Mouse (Mus musculus) hindbrain, embryonic 14.5 days (tissue): ENCODE data around the gene Ucp3. TPM values are rescaled to one million over a fixed set of nuclear protein-coding genes. Genes with fewer than 3 reads are reported as not detected.
A peak's percentile ranks its signal among the peaks of the same experiment; 100 is the strongest.

ENCODE experiments used
- ATAC-seq: fragments of 200-750 bp; cut with Nextera tagmentation; 2 replicates; pipeline ENCODE4 v1.8.0; 2017; ENCODE audit warnings: moderate number of reproducible peaks, mild to moderate bottlenecking, moderate TSS enrichment, moderate library complexity; ENCODE audit not compliant: low FRiP score
- DNase-seq: peaks from one replicate; pipeline ENCODE4 v3.0.0-alpha.2; 2015; ENCODE audit warnings: low spot score
- H3K27ac ChIP-seq: fragments of 300-500 bp; sonication (generic); 2 replicates; pipeline ENCODE4 v1.5.1; 2014; ENCODE audit warnings: mild to moderate bottlenecking, moderate library complexity
- H3K27me3 ChIP-seq: fragments of 300-500 bp; sonication (generic); 2 replicates; pipeline ENCODE4 v1.6.1; 2014; ENCODE audit warnings: mild to moderate bottlenecking, low read length, mixed read lengths; ENCODE audit not compliant: control insufficient read depth, insufficient read depth
- H3K36me3 ChIP-seq: fragments of 300-500 bp; sonication (generic); replicated peaks from 2 replicates; pipeline ENCODE4 v1.6.1; 2014; ENCODE audit not compliant: control insufficient read depth, insufficient read depth
- H3K4me1 ChIP-seq: fragments of 300-500 bp; sonication (generic); replicated peaks from 2 replicates; pipeline ENCODE4 v1.6.1; 2014; ENCODE audit warnings: antibody characterized with exemption, low read length, mixed read lengths; ENCODE audit not compliant: control insufficient read depth, insufficient read depth
- H3K4me2 ChIP-seq: fragments of 300-500 bp; sonication (generic); replicated peaks from 2 replicates; pipeline ENCODE4 v1.6.1; 2014; ENCODE audit warnings: mild to moderate bottlenecking, moderate library complexity
- H3K4me3 ChIP-seq: fragments of 300-500 bp; sonication (generic); replicated peaks from 2 replicates; pipeline ENCODE4 v1.5.1; 2014; ENCODE audit warnings: mild to moderate bottlenecking, low read length
- H3K9ac ChIP-seq: fragments of 300-500 bp; sonication (generic); 2 replicates; pipeline ENCODE4 v1.6.1; 2014
- H3K9me3 ChIP-seq: fragments of 300-500 bp; sonication (generic); 2 replicates; pipeline ENCODE4 v1.6.1; 2016; ENCODE audit warnings: low read length; ENCODE audit not compliant: control insufficient read depth
- WGBS: fragments of 180-500 bp; shearing (Covaris S2); extraction: QIAGEN DNeasy Blood & Tissue Kit; methylation state at CpG from one replicate; pipeline ENCODE4 v1.1.7; 2014; 5-methylcytosine and 5-hydroxymethylcytosine counted together
- polyA plus RNA-seq: library from polyadenylated mRNA; unstranded; fragments of >200 nt; fragmentation: Nextera tagmentation; extraction: Ambion mirVana; gene quantifications from 2 replicates; pipeline ENCODE4 v1.2.1, GENCODE M21; 2014

Gene Ucp3
- polyA plus RNA-seq, 1 experiment from 2014 or later: not detected

DNA sequence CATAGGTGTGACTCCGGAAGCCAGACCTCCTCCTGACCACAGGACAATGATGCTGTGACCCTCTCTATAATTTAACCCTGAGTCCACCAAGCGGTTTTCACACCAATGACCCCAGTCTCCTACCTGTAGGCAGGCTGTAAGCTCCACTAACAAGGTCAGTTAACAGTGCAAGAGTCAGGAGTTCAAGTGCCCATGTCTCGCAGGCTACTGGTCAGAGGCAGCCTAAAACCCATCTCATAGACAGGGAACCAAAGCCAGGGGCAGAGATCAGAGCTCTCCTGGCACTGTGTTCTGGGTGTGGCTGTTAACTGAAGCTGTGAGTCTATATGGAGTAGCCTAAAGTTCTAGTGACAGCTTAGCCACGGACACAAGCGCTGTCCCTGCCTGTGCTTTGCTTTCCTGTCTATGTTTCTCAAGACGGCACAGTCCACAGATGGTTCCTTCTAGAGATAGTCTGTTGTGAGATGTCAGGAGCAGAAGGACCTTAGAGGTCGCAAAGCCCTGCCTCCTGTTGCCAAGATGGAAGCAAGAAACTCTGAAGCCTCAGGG lies 29.7 kb downstream of the Ucp3 start:
- Histone ChIP-seq H3K27ac (no peak overlapping the region), H3K9me3 (no peaks in the 10 kb centered on the region), H3K27me3 (no peaks in the 10 kb centered on the region), H3K9ac (no peak overlapping the region), H3K36me3 (no peaks in the 10 kb centered on the region), H3K4me2 (no peak overlapping the region), H3K4me1 (no peaks in the 10 kb centered on the region), H3K4me3 (no peak overlapping the region)
- 88% methylated on average over 7 of the region's 7 CpGs for WGBS
- DNase-seq: no peak
- no peak for ATAC-seq

DNA sequence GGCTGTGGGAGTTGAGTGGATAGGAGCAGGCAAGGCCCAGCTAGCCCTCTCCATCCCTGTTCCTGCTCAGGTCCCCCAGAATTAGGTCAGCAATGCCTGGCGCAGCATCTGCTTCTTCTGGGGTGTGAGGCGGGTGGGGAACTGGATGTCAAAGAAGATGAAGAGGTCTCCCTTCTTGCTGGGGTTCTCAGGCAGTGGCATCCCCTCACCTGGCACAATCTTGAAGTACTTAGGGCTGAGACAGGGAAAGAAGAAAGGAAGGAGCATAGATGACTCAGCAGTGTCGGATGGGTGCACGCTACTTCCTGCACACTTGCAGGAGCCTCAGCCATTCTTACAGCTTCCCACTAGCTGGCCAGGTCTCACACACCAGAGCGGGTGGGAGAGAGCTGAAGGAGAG lies 30.3 kb downstream of the Ucp3 start:
- no peak overlapping the region for H3K27ac ChIP-seq
- ATAC-seq: no peak
- WGBS: 88% methylated on average over 5 of the region's 5 CpGs
- no peak overlapping the region for H3K4me3 ChIP-seq
- H3K36me3 ChIP-seq: no peaks in the 10 kb centered on the region
- H3K9ac ChIP-seq: no peak overlapping the region
- H3K9me3 ChIP-seq: no peaks in the 10 kb centered on the region
- H3K4me1 ChIP-seq: no peaks in the 10 kb centered on the region
- no peak overlapping the region for H3K4me2 ChIP-seq
- H3K27me3 ChIP-seq: no peaks in the 10 kb centered on the region
- no peak for DNase-seq

DNA sequence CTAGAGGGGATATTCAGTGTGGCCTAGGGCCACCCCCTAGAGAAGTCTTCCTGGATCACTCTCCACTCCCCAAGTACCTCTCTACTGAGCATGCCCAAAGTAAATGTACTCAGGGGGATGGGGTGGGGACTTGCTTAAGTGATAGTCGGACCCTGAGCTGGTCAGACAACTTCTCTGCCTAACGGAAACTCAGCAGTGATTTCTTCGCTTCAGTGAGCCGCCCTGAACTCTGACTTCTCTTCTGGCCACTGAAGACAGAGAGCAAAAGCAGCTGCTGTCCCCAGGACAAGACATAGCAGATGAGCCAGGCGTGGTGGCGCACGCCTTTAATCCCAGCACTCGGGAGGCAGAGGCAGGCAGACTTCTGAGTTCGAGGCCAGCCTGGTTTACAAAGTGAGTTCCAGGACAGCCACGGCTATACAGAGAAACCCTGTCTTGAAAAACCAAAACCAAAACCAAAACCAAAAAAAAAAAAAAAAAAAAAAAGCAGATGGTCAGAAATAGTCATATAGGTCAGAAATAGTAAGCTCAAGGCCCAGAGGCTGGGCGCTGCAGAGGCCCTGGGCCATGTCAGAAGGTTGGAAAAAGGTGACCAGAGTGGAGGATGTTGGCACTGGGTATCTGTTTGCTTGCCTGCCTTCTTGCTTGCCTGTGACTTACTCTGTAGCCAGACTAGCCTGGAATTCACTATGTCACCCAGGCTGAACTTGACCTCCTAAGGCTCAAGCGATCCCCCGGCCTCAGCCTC lies 32.1 kb downstream of the Ucp3 start:
- no peak for DNase-seq
- no peak for ATAC-seq
- no peaks in the 10 kb centered on the region for H3K36me3 ChIP-seq
- WGBS: 87% methylated on average over 13 of the region's 13 CpGs
- H3K4me2 ChIP-seq: no peak overlapping the region
- H3K9me3 ChIP-seq: no peaks in the 10 kb centered on the region
- H3K9ac ChIP-seq: no peak overlapping the region
- H3K4me3 ChIP-seq: no peak overlapping the region
- H3K27ac ChIP-seq: no peak overlapping the region
- no peaks in the 10 kb centered on the region for H3K27me3 ChIP-seq
- no peaks in the 10 kb centered on the region for H3K4me1 ChIP-seq

- ATAC-seq (no peak), DNase-seq (no peak)
- H3K4me2 ChIP-seq: no peak overlapping the region
- no peak overlapping the region for H3K4me3 ChIP-seq
- H3K4me1 ChIP-seq: no peaks in the 10 kb centered on the region
- H3K9me3 ChIP-seq: no peaks in the 10 kb centered on the region
- H3K9ac ChIP-seq: no peak overlapping the region
- H3K27ac ChIP-seq: no peak overlapping the region
- H3K36me3 ChIP-seq: no peaks in the 10 kb centered on the region
- WGBS: 75% methylated on average over 4 of the region's 4 CpGs
- H3K27me3 ChIP-seq: no peaks in the 10 kb centered on the region
These were observed 33.7 kb downstream of the Ucp3 start for GRCm38 (mm10) chr7:100506494-100506893.

DNA sequence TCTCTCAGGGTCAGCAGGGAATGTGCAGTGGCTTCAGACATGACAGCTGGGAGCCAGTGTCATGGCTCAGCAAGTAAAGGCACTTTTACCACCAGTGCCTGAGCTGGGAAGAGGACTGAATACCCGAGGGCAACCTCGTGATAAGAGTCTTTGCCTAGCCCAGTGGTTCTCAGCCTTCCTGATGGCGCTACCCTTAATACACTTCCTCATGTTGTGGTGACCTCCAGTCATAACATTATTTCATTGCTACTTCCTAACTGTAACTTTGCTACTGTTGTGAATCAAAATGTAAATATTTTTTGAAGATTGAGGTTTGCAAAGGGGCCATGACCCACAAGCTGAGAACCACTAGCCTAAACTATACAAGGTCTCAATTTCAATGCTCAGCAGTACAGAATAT lies 35.9 kb downstream of the Ucp3 start:
- ATAC-seq: no peak
- H3K36me3 ChIP-seq: no peaks in the 10 kb centered on the region
- H3K4me2 ChIP-seq: no peak overlapping the region
- no peak overlapping the region for H3K4me3 ChIP-seq
- WGBS: 83% methylated on average over 3 of the region's 3 CpGs
- H3K9me3 ChIP-seq: no peaks in the 10 kb centered on the region
- H3K4me1 ChIP-seq: no peaks in the 10 kb centered on the region
- no peak for DNase-seq
- H3K27ac ChIP-seq: no peak overlapping the region
- H3K9ac ChIP-seq: no peak overlapping the region
- H3K27me3 ChIP-seq: no peaks in the 10 kb centered on the region

DNA sequence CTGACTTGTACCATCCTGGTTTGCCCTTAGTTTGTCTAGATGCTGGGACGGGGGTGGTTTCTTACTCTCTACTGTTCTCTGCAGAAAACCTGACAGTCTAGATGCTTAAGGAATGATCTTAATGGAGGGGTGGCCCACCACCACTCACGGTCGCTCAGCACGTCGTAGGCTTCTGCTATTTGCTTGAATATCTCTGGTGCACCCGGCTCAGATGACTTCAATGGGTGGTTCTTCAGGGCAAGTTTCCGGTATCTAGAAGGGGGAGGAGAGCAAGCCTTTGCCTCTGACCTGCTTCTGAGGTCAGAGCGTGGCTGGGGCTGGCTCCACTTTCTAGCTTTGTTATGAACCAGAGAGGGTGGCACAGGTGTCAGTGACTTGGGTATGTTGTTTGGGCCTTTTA lies 38.8 kb downstream of the Ucp3 start:
- Histone ChIP-seq H3K4me1 (no peaks in the 10 kb centered on the region), H3K4me3 (no peak overlapping the region), H3K27ac (no peak overlapping the region), H3K36me3 (no peaks in the 10 kb centered on the region), H3K9me3 (no peaks in the 10 kb centered on the region), H3K9ac (no peak overlapping the region), H3K27me3 (no peaks in the 10 kb centered on the region), H3K4me2 (no peak overlapping the region)
- no peak for ATAC-seq
- 85% methylated on average over 8 of the region's 8 CpGs for WGBS
- no peak for DNase-seq

DNA sequence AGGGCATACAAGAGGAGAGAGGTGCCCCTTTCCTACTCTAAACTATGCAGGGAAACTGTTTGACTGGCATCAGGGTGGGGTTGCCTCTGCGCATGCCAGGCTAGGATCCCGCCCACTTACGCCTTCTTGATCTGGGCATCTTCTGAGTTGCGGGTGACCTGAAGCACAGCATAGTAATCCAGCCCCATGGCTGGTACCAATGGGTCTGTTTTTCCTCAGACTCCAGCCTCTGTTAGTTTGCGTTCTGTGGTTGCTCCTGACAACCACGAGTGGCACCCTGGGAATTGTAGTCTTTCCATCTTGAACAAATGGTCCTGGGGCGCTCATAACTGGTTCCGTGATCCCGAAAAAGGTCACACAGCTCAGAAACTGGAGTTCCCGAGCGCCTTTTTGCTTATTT lies 41.8 kb downstream of the Ucp3 start, which contains the start of gene Dnajb13:
Dnajb13 (minus strand) TSS at position 388 of the 400 bp plus-strand sequence.
- H3K27me3 ChIP-seq: no peaks in the 10 kb centered on the region
- no peaks in the 10 kb centered on the region for H3K4me1 ChIP-seq
- peak; percentile 53; the same call in 1 of the 2 replicates for ATAC-seq
- H3K9me3 ChIP-seq: no peaks in the 10 kb centered on the region
- H3K4me2 ChIP-seq: peak within 1 kb of the TSS; percentile 33
- DNase-seq: peak; percentile 52
- no peak within 1 kb of the TSS for H3K27ac ChIP-seq
- no peak within 1 kb of the TSS for H3K9ac ChIP-seq
- WGBS: 53% methylated on average over 11 of the region's 11 CpGs
- H3K4me3 ChIP-seq: no peak within 1 kb of the TSS
- H3K36me3 ChIP-seq: no peaks in the 10 kb centered on the region

DNA sequence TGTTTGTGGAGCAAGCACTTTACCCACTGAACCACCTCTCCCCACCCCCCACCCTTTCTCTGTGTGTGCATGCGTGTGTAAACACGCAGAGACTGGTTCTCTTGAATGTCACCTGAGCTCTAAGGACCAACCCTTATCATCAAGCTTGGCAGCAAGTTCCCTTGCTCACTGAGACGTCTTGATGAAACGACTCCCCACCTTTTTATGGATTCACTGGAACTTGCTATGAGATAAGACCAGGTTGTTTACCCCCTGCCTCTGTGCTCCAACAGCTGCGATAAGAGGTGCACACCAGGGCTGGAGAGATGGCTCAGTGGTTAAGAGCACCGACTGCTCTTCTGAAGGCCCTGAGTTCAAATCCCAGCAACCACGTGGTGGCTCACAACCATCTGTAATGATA lies 47.4 kb downstream of the Ucp3 start:
- DNase-seq: no peak
- Histone ChIP-seq H3K4me2 (no peak overlapping the region), H3K27me3 (no peaks in the 10 kb centered on the region), H3K4me1 (no peaks in the 10 kb centered on the region), H3K9ac (no peak overlapping the region), H3K4me3 (no peak overlapping the region), H3K27ac (no peak overlapping the region), H3K9me3 (no peaks in the 10 kb centered on the region), H3K36me3 (no peaks in the 10 kb centered on the region)
- 73% methylated on average over 7 of the region's 7 CpGs for WGBS
- ATAC-seq: no peak

DNA sequence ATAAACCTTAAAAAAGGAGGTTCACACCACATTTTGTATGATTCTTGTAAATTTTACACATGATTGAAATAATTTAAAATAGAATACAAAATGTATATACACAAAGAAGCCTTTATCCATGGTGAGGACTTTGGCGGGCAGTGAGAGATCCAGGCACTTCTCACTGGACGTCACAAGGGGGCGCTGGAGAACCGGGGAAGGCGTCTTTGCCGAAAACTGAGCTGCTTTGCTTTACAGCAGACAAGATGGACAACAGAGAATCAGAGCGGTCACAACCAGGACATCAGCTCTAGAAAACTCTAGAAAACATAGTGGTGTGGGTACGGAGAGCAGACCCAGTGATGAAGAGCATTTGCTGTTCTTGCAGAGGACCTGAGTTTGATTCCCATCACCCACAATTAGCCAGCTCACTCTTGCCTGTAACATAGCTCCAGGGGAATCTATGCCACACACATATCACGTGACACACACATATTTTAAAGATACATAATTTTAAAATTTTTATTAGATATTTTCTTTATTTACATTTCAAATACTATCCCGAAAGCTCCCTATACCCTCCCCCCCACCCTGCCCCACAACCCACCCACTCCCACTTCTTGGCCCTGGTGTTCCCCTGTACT lies 48.0 kb downstream of the Ucp3 start:
- Histone ChIP-seq H3K27me3 (no peaks in the 10 kb centered on the region), H3K27ac (no peak overlapping the region), H3K4me2 (0 out of 2 replicates have a peak overlapping the region, but pooled peaks have one; percentile 19), H3K9ac (no peak overlapping the region), H3K4me3 (no peak overlapping the region), H3K36me3 (no peaks in the 10 kb centered on the region), H3K9me3 (no peaks in the 10 kb centered on the region), H3K4me1 (no peaks in the 10 kb centered on the region)
- DNase-seq: peak; percentile 85
- WGBS: 23% methylated on average over 10 of the region's 10 CpGs
- ATAC-seq: peak; percentile 40; the same call in 1 of the 2 replicates
